Mouse (Mus musculus): ENCODE data around the gene Golgb1. TPM values are rescaled to one million over a fixed set of nuclear protein-coding genes. Genes with fewer than 3 reads are reported as not detected.

Golgb1 gene
- polyA plus RNA-seq, 1 experiment = 14.3 TPM

- TF ChIP-seq MAX (IDR thresholded peaks at IDR 0.05; ENCODE audit: low read depth) (no peak), POLR2A (IDR thresholded peaks at IDR 0.05; ENCODE audit: insufficient read length, low read depth) (no peak), TCF3 (IDR thresholded peaks at IDR 0.05; ENCODE audit: insufficient read length, low read depth) (no peak), E2F4 (IDR thresholded peaks at IDR 0.05; ENCODE audit: insufficient read depth) (no peak), POLR2AphosphoS2 (IDR thresholded peaks at IDR 0.05; ENCODE audit: insufficient read length, low read depth) (no peak), USF1 (IDR thresholded peaks at IDR 0.05; ENCODE audit: low read depth) (no peak), SRF (IDR thresholded peaks at IDR 0.05; ENCODE audit: control insufficient read depth, insufficient read length, low read depth) (no peak), MYOG (IDR thresholded peaks at IDR 0.05; ENCODE audit: control insufficient read depth in 1 of 3, insufficient read depth in 1 of 3, insufficient read length in 2 of 3, low read depth in 2 of 3) (no peak), REST (IDR thresholded peaks at IDR 0.05; ENCODE audit: insufficient read depth, insufficient read length) (no peak), CEBPB (IDR thresholded peaks at IDR 0.05; ENCODE audit: insufficient read depth, poor library complexity, severe bottlenecking) (no peak), TCF12 (IDR thresholded peaks at IDR 0.05; ENCODE audit: insufficient read depth, poor library complexity, severe bottlenecking) (no peak), MYOD1 (IDR thresholded peaks at IDR 0.05; ENCODE audit: control insufficient read depth in 1 of 3, insufficient read length in 2 of 3, low read depth in 2 of 3) (no peak)
- no peaks in the 10 kb centered on the region for H3K36me3 ChIP-seq (ENCODE audit: control insufficient read depth, insufficient read depth)
- no peaks in the 10 kb centered on the region for H3K79me2 ChIP-seq (ENCODE audit: control insufficient read depth, insufficient read depth)
- H3K4me2 ChIP-seq (ENCODE audit: low read depth) = no peak overlapping the region
- no peak overlapping the region for H3ac ChIP-seq (ENCODE audit: control insufficient read depth, insufficient read length)
- H3K27me3 ChIP-seq (ENCODE audit: control insufficient read depth, insufficient read depth, insufficient read length) = no peaks in the 10 kb centered on the region
- no peak overlapping the region for H3K4me3 ChIP-seq
Observed at GRCm38 (mm10) chr16:36963415-36963814, 88.5 kb downstream of the Golgb1 start.

GRCm38 (mm10) chr16:36979127-36979526 is 104.2 kb downstream of the Golgb1 start:
- TF ChIP-seq POLR2A (IDR thresholded peaks at IDR 0.05; ENCODE audit: insufficient read length, low read depth) (no peak), TCF12 (IDR thresholded peaks at IDR 0.05; ENCODE audit: insufficient read depth, poor library complexity, severe bottlenecking) (no peak), E2F4 (IDR thresholded peaks at IDR 0.05; ENCODE audit: insufficient read depth) (no peak), CEBPB (IDR thresholded peaks at IDR 0.05; ENCODE audit: insufficient read depth, poor library complexity, severe bottlenecking) (no peak), MYOD1 (IDR thresholded peaks at IDR 0.05; ENCODE audit: control insufficient read depth in 1 of 3, insufficient read length in 2 of 3, low read depth in 2 of 3) (no peak), REST (IDR thresholded peaks at IDR 0.05; ENCODE audit: insufficient read depth, insufficient read length) (no peak), SRF (IDR thresholded peaks at IDR 0.05; ENCODE audit: control insufficient read depth, insufficient read length, low read depth) (no peak), POLR2AphosphoS2 (IDR thresholded peaks at IDR 0.05; ENCODE audit: insufficient read length, low read depth) (no peak), MYOG (IDR thresholded peaks at IDR 0.05; ENCODE audit: control insufficient read depth in 1 of 3, insufficient read depth in 1 of 3, insufficient read length in 2 of 3, low read depth in 2 of 3) (no peak), USF1 (IDR thresholded peaks at IDR 0.05; ENCODE audit: low read depth) (no peak), TCF3 (IDR thresholded peaks at IDR 0.05; ENCODE audit: insufficient read length, low read depth) (no peak)
- no peak overlapping the region for H3ac ChIP-seq (ENCODE audit: control insufficient read depth, insufficient read length)
- no peaks in the 10 kb centered on the region for H3K79me2 ChIP-seq (ENCODE audit: control insufficient read depth, insufficient read depth)
- H3K36me3 ChIP-seq (ENCODE audit: control insufficient read depth, insufficient read depth) = no peaks in the 10 kb centered on the region
- no peak overlapping the region for H3K4me2 ChIP-seq (ENCODE audit: low read depth)
- no peaks in the 10 kb centered on the region for H3K27me3 ChIP-seq (ENCODE audit: control insufficient read depth, insufficient read depth, insufficient read length)
- H3K4me3 ChIP-seq = no peak overlapping the region

Other genes with a start within 250 kb of the Golgb1 start
- not detected for gene Cd86, start 209.1 kb upstream of the Golgb1 start, polyA plus RNA-seq (2012; fragmentation: generic; extraction: Trizol)
- gene Ildr1, start 181.2 kb upstream of the Golgb1 start, polyA plus RNA-seq (2012; fragmentation: generic; extraction: Trizol) = not detected
- gene Slc15a2, start 90.2 kb upstream of the Golgb1 start, polyA plus RNA-seq (2012; fragmentation: generic; extraction: Trizol) = not detected
- gene Iqcb1, start 46.8 kb upstream of the Golgb1 start, polyA plus RNA-seq (2012; fragmentation: generic; extraction: Trizol) = 3.2 TPM
- gene Eaf2, start 137 bp upstream of the Golgb1 start, polyA plus RNA-seq (2012; fragmentation: generic; extraction: Trizol) = 0.90 TPM
- gene Hcls1, start 59.8 kb downstream of the Golgb1 start, polyA plus RNA-seq (2012; fragmentation: generic; extraction: Trizol) = 0.02 TPM
- gene Fbxo40, start 115.3 kb downstream of the Golgb1 start, polyA plus RNA-seq (2012; fragmentation: generic; extraction: Trizol) = 1.3 TPM
- gene Polq, start 136.6 kb downstream of the Golgb1 start, polyA plus RNA-seq (2012; fragmentation: generic; extraction: Trizol) = 0.73 TPM